Mouse (Mus musculus) heart, postnatal 25 days (tissue): ENCODE data around the gene Ppp2r5e. TPM values are rescaled to one million over a fixed set of nuclear protein-coding genes. Genes with fewer than 3 reads are reported as not detected.
"Not testable (repeated sequence)": the region's sequence is repeated elsewhere in the genome, so short reads cannot be mapped to it uniquely, and the experiment has no call there.

Source experiments
- DNase-seq: peaks from one replicate; pipeline ENCODE4 v3.0.0; 2022; ENCODE audit warnings: low spot score
- intact Hi-C: fragments of 180-260 bp; cut with DNase I; formaldehyde crosslinking; loops from one replicate; pipeline ENCODE4 v1.15.1; 2025
- total RNA-seq, 2 experiments: library from RNA; stranded (reverse); gene quantifications; 2 replicates each; pipeline ENCODE4 v1.2.3; 2021

Gene Ppp2r5e
- total RNA-seq, 2 experiments from 2014 or later = 32.0 to 33.8 TPM

- intact Hi-C loops = no loop called here
- no peak for DNase-seq
Measured at GRCm38 (mm10) chr12:75502664-75503063, 93.4 kb downstream of the Ppp2r5e start.

- intact Hi-C loops = no loop called here
- DNase-seq = no peak
Measured at GRCm38 (mm10) chr12:75497698-75498097, 98.3 kb downstream of the Ppp2r5e start.

GRCm38 (mm10) chr12:75495636-75496035 lies 100.4 kb downstream of the Ppp2r5e start:
- intact Hi-C loops = no loop called here
- no peak for DNase-seq

- intact Hi-C loops = no loop called here
- no peak for DNase-seq
Measured at GRCm38 (mm10) chr12:75494643-75495042, 101.4 kb downstream of the Ppp2r5e start.

GRCm38 (mm10) chr12:75492549-75493327 lies 103.3 kb downstream of the Ppp2r5e start:
- intact Hi-C loops = no loop called here

GRCm38 (mm10) chr12:75492148-75492547 lies 103.9 kb downstream of the Ppp2r5e start:
- DNase-seq, intact Hi-C loops: not testable (repeated sequence)

More at GRCm38 (mm10) chr12:75492549-75493327, 103.3 kb downstream of the Ppp2r5e start:
- DNase-seq = no peak

GRCm38 (mm10) chr12:75487500-75487899 lies 108.5 kb downstream of the Ppp2r5e start:
- DNase-seq = no peak
- intact Hi-C loops = no loop called here

GRCm38 (mm10) chr12:75486568-75487286 lies 109.3 kb downstream of the Ppp2r5e start:
- no peak for DNase-seq
- intact Hi-C loops = no loop called here

- no peak for DNase-seq
- intact Hi-C loops = no loop called here
Measured at GRCm38 (mm10) chr12:75482781-75483180, 113.3 kb downstream of the Ppp2r5e start.

- no peak for DNase-seq
- intact Hi-C loops = no loop called here
Measured at GRCm38 (mm10) chr12:75482015-75482414, 114.0 kb downstream of the Ppp2r5e start.

GRCm38 (mm10) chr12:75480031-75480430 lies 116.0 kb downstream of the Ppp2r5e start:
- no peak for DNase-seq
- intact Hi-C loops = no loop called here

- intact Hi-C loops = no loop called here
- DNase-seq = no peak
Measured at GRCm38 (mm10) chr12:75479375-75479898, 116.6 kb downstream of the Ppp2r5e start.

- intact Hi-C loops = no loop called here
- no peak for DNase-seq
Measured at GRCm38 (mm10) chr12:75478596-75478995, 117.4 kb downstream of the Ppp2r5e start.

GRCm38 (mm10) chr12:75478117-75478516 lies 117.9 kb downstream of the Ppp2r5e start:
- intact Hi-C loops = no loop called here
- no peak for DNase-seq

- intact Hi-C loops = no loop called here
- DNase-seq = no peak
Measured at GRCm38 (mm10) chr12:75473021-75473420, 123.0 kb downstream of the Ppp2r5e start.

- no peak for DNase-seq
- intact Hi-C loops = no loop called here
Measured at GRCm38 (mm10) chr12:75472107-75472506, 123.9 kb downstream of the Ppp2r5e start.

- intact Hi-C loops = no loop called here
- no peak for DNase-seq
Measured at GRCm38 (mm10) chr12:75467814-75468213, 128.2 kb downstream of the Ppp2r5e start.

- no peak for DNase-seq
- intact Hi-C loops = no loop called here
Measured at GRCm38 (mm10) chr12:75467127-75467526, 128.9 kb downstream of the Ppp2r5e start.

GRCm38 (mm10) chr12:75466206-75466605 lies 129.8 kb downstream of the Ppp2r5e start:
- no peak for DNase-seq
- intact Hi-C loops = no loop called here

GRCm38 (mm10) chr12:75464016-75464769 lies 131.9 kb downstream of the Ppp2r5e start:
- intact Hi-C loops = loop anchor here (2.0 kb wide), 3 partner anchors 133 to 193 kb away; partner anchors contain the start of gene Ppp2r5e
- DNase-seq = no peak
